Mouse (Mus musculus) stomach, postnatal 0 days (tissue): Measurements from ENCODE around the gene Spink4.

Experiments
- CTCF ChIP-seq: IDR thresholded peaks from 2 replicates; pipeline ENCODE4 v1.5.1; 2016; ENCODE audit warnings: antibody characterized with exemption, low read depth, mild to moderate bottlenecking, moderate library complexity
- EP300 ChIP-seq: optimal IDR thresholded peaks from 2 replicates; pipeline ENCODE3; 2016; ENCODE audit warnings: antibody characterized with exemption

DNA sequence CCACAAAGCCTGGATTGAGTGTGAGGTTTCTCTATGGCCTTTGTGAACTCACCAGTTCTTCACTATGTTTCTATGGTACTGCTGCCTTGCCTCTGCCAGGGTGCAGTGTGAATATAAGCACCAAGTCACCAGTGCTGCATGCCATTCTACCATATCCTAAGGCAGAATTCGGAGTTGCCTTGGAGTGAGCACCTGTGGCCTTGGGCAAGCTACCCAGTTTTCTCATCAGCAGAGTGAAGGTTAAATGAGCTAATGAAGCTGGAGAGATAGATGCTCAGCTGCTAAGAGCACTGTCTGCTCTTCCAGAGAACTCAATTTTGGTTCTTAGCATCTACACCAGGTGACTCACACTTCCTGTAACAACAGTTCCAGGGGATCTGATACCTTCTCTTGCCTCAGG lies 54.2 kb downstream of the Spink4 start:
- no peak for TF ChIP-seq CTCF
- TF ChIP-seq EP300 = no peak
